ENCODE assay signal across 20 mouse cellular contexts in genomic region chr13:107060098-107060497, GRCm38 (mm10). TPM values are rescaled to one million over a fixed set of nuclear protein-coding genes. Genes with fewer than 3 reads are reported as not detected.
DNase-seq lines count a peak whose midpoint lies in the region; ATAC-seq and TF ChIP-seq lines count a peak whose summit lies in the region.
"Had no signal": no experiment of that assay in that cellular context is flagged by ENCODE, and none has a peak within 500 bp of the region (broad histone marks: within the 10 kb centered on the region; RNA-seq: fewer than 3 reads in every experiment).

No protein-coding gene starts in this region.

- no peak for TF ChIP-seq RAD21 in MEL (IDR thresholded peaks at IDR 0.05; ENCODE audit: low read depth, low read length)

- peak; percentile 20; the same call in 1 of the 2 replicates for ATAC-seq in limb, embryonic 13.5 days (ENCODE audit: low FRiP score, low read depth)
- ATAC-seq in megakaryocyte-erythroid progenitor cell, adult 5-6 weeks (replicated peaks; ENCODE audit: low FRiP score, low TSS enrichment, poor library complexity, severe bottlenecking) = 0 out of 2 replicates have a peak, but pooled peaks have one; percentile 33
- ATAC-seq: forebrain, embryonic 13.5 days; forebrain, embryonic 16.5 days had no signal

- no peak overlapping the region for H3K4me3 ChIP-seq in limb, embryonic 13.5 days
- H3K4me3 ChIP-seq in limb, embryonic 10.5 days = no peak overlapping the region
- H3K4me3 ChIP-seq in MEL (ENCODE audit: control insufficient read depth in 1 of 2, insufficient read depth in 1 of 2, low read depth in 2 of 2, low read length in 2 of 2) = peak overlapping the region in 1 of 2 experiments; percentile 33; a peak in 2 of 4 replicates
- H3K4me3 ChIP-seq: embryonic facial prominence, embryonic 10.5 days; embryonic facial prominence, embryonic 12.5 days; forebrain, embryonic 13.5 days had no signal

- H3K9ac ChIP-seq in limb, embryonic 13.5 days = no peak overlapping the region
- no peak overlapping the region for H3K9ac ChIP-seq in MEL (ENCODE audit: control insufficient read depth, low read depth, low read length, poor library complexity, severe bottlenecking)
- H3K9ac ChIP-seq: embryonic facial prominence, embryonic 12.5 days; forebrain, embryonic 13.5 days had no signal

- TF ChIP-seq EP300 in MEL (IDR thresholded peaks at IDR 0.05; ENCODE audit: low read depth in 1 of 2, low read length in 2 of 2) = peak; percentile 27 to 40; a peak in 2 of 4 replicates

- no peaks in the 10 kb centered on the region for H3K36me3 ChIP-seq in limb, embryonic 13.5 days
- H3K36me3 ChIP-seq in limb, embryonic 10.5 days = no peaks in the 10 kb centered on the region
- H3K36me3 ChIP-seq in MEL (ENCODE audit: control insufficient read depth in 1 of 2, insufficient read depth in 2 of 2, low read length in 2 of 2) = peaks cover 0 to 45% of the 10 kb centered on the region in 2 experiments; a peak in 2 of 4 replicates
- H3K36me3 ChIP-seq: embryonic facial prominence, embryonic 10.5 days; embryonic facial prominence, embryonic 12.5 days; G1E had no signal

- no peak for TF ChIP-seq CTCF in MEL (IDR thresholded peaks at IDR 0.05 in 2 of 3, conservative IDR thresholded peaks at IDR 0.05 in 1 of 3; ENCODE audit: control insufficient read depth in 1 of 3, insufficient read depth in 1 of 3, low read depth in 2 of 3, low read length in 3 of 3, poor library complexity in 1 of 3, severe bottlenecking in 1 of 3)

- peaks cover 7% of the 10 kb centered on the region; the same call in 1 of the 2 replicates for H3K4me1 ChIP-seq in limb, embryonic 13.5 days
- H3K4me1 ChIP-seq in limb, embryonic 10.5 days = no peaks in the 10 kb centered on the region
- peaks cover 16 to 43% of the 10 kb centered on the region in 2 experiments for H3K4me1 ChIP-seq in MEL (ENCODE audit: control insufficient read depth in 1 of 2, insufficient read depth in 2 of 2, low read length in 2 of 2)
- H3K4me1 ChIP-seq: embryonic facial prominence, embryonic 10.5 days; embryonic facial prominence, embryonic 12.5 days had no signal

- H3K9me3 ChIP-seq in limb, embryonic 13.5 days = no peaks in the 10 kb centered on the region
- no peaks in the 10 kb centered on the region for H3K9me3 ChIP-seq in limb, embryonic 10.5 days (replicated peaks)
- no peaks in the 10 kb centered on the region for H3K9me3 ChIP-seq in MEL (replicated peaks; ENCODE audit: insufficient read depth, low read length)
- H3K9me3 ChIP-seq: embryonic facial prominence, embryonic 10.5 days; embryonic facial prominence, embryonic 12.5 days; forebrain, embryonic 13.5 days; G1E had no signal

- no peak overlapping the region for H3K4me2 ChIP-seq in limb, embryonic 13.5 days (replicated peaks)
- H3K4me2 ChIP-seq: embryonic facial prominence, embryonic 12.5 days; forebrain, embryonic 13.5 days had no signal

- TF ChIP-seq POLR2A in MEL (IDR thresholded peaks at IDR 0.05; ENCODE audit: control insufficient read depth in 1 of 2, insufficient read depth in 1 of 2, low read depth in 1 of 2, low read length in 2 of 2, poor library complexity in 1 of 2) = no peak

- no peaks in the 10 kb centered on the region for H3K79me2 ChIP-seq in MEL (ENCODE audit: control insufficient read depth, insufficient read depth, low read length, poor library complexity)

- 64% methylated on average over 7 of the region's 7 CpGs for WGBS in limb, embryonic 13.5 days
- 86% methylated on average over 7 of the region's 7 CpGs for WGBS in limb, embryonic 10.5 days

- H3K27me3 ChIP-seq in limb, embryonic 13.5 days = no peaks in the 10 kb centered on the region
- H3K27me3 ChIP-seq in limb, embryonic 10.5 days (ENCODE audit: low read depth, poor library complexity, severe bottlenecking) = no peaks in the 10 kb centered on the region
- no peaks in the 10 kb centered on the region for H3K27me3 ChIP-seq in MEL (ENCODE audit: control insufficient read depth in 1 of 2, insufficient read depth in 2 of 2, low read length in 2 of 2)
- H3K27me3 ChIP-seq: CH12.LX; embryonic facial prominence, embryonic 12.5 days; forebrain, embryonic 13.5 days had no signal

- DNase-seq in limb, embryonic 10.5 days (ENCODE audit: low spot score) = no peak
- peak; percentile 58 for DNase-seq in MEL (ENCODE audit: low read depth, low spot score)
- DNase-seq in layer of hippocampus, postnatal 25 days (ENCODE audit: extremely low spot score in 1 of 2, low spot score in 1 of 2) = no peak
- DNase-seq: adrenal gland, adult 2 months; adrenal gland, postnatal 10 days; adrenal gland, postnatal 25 days; B cell, adult 2 months; cerebellum, adult 11-12 months; cerebellum, adult 2 months; cerebellum, adult 9-10 months; cerebellum, postnatal 10 days; cerebellum, postnatal 25 days had no signal

- H3K27ac ChIP-seq in limb, embryonic 13.5 days = no peak overlapping the region
- H3K27ac ChIP-seq in limb, embryonic 10.5 days = no peak overlapping the region
- no peak overlapping the region for H3K27ac ChIP-seq in MEL (ENCODE audit: control insufficient read depth, low read depth, low read length)
- H3K27ac ChIP-seq: embryonic facial prominence, embryonic 10.5 days; embryonic facial prominence, embryonic 12.5 days; forebrain, embryonic 13.5 days had no signal

TF ChIP-seq in MEL, 35 proteins besides CTCF, POLR2A, EP300 and RAD21:
- TF ChIP-seq USF1 (IDR thresholded peaks at IDR 0.05; ENCODE audit: low read depth, low read length) (no peak), TCF12 (IDR thresholded peaks at IDR 0.05; ENCODE audit: low read depth, low read length) (peak; percentile 51; the same call in 1 of the 2 replicates), KAT2A (conservative IDR thresholded peaks at IDR 0.05; ENCODE audit: low read depth, low read length) (no peak), NELFE (IDR thresholded peaks at IDR 0.05; ENCODE audit: low read depth, low read length) (no peak), SMC3 (IDR thresholded peaks at IDR 0.05; ENCODE audit: low read depth, low read length) (no peak), ETS1 (IDR thresholded peaks at IDR 0.05; ENCODE audit: low read depth, low read length) (peak; percentile 64; the same call in 1 of the 2 replicates), MYB (IDR thresholded peaks at IDR 0.05; ENCODE audit: low read depth, low read length) (no peak), TBP (IDR thresholded peaks at IDR 0.05; ENCODE audit: low read depth, low read length) (0 out of 2 replicates have a peak, but pooled peaks have one; percentile 51), ZC3H11A (IDR thresholded peaks at IDR 0.05; ENCODE audit: low read depth, low read length) (no peak), GATA1 (IDR thresholded peaks at IDR 0.05; ENCODE audit: low read depth, low read length) (peak; percentile 24; the same call in 1 of the 2 replicates), RCOR1 (IDR thresholded peaks at IDR 0.05; ENCODE audit: low read depth, low read length) (peak; percentile 48; the same call in 1 of the 2 replicates), ZKSCAN1 (IDR thresholded peaks at IDR 0.05; ENCODE audit: low read depth, low read length) (no peak), ZNF384 (IDR thresholded peaks at IDR 0.05; ENCODE audit: low read depth, low read length) (no peak), ZMIZ1 (IDR thresholded peaks at IDR 0.05; ENCODE audit: low read depth, low read length) (no peak), TAL1 (IDR thresholded peaks at IDR 0.05; ENCODE audit: low read length) (no peak), SIN3A (IDR thresholded peaks at IDR 0.05; ENCODE audit: low read length) (0 out of 2 replicates have a peak, but pooled peaks have one; percentile 17), E2F4 (IDR thresholded peaks at IDR 0.05; ENCODE audit: borderline replicate concordance, low read depth, low read length) (no peak)

RNA-seq across cellular contexts. Expression of gene Kif2a, which starts 38.2 kb away (rescaled TPM):
- 20.2 and 22.4 TPM in 2 replicates for polyA plus RNA-seq in limb, embryonic 13.5 days (2015; fragmentation: Nextera tagmentation; extraction: Ambion mirVana)
- polyA plus RNA-seq in limb, embryonic 10.5 days (2016; fragmentation: Nextera tagmentation; extraction: Ambion mirVana) = 16.2 and 21.8 TPM in 2 replicates
- total RNA-seq in MEL (2012; rRNA removed) = 18.0 and 31.8 TPM in 2 replicates
- polyA plus RNA-seq in MEL (2012; ENCODE audit: insufficient read depth in 1 of 2, insufficient read length in 2 of 2, low read depth in 1 of 2, low replicate concordance in 2 of 2, missing spikeins in 1 of 2) = 100 to 1,000 TPM; 135 to 310 TPM
- total RNA-seq in megakaryocyte-erythroid progenitor cell, adult 5-6 weeks (2014; fragmentation: Nextera tagmentation) = 56.4 and 80.7 TPM in 2 replicates
- total RNA-seq in megakaryocyte-erythroid progenitor cell, adult 5-6 weeks (2017) = 22.0 and 26.1 TPM in 2 replicates
- total RNA-seq in layer of hippocampus, postnatal 25 days (2021) = 100 to 1,000 TPM; 116 to 128 TPM
